Mouse (Mus musculus) hindbrain, embryonic 10.5 days (tissue): Measurements from ENCODE around the gene Slc27a3. TPM values are rescaled to one million over a fixed set of nuclear protein-coding genes. Genes with fewer than 3 reads are reported as not detected.

Source experiments
- DNase-seq: peaks from one replicate; pipeline ENCODE4 v3.0.0-alpha.2; 2017; ENCODE audit warnings: low spot score
- H3K27ac ChIP-seq: fragments of 300-500 bp; sonication (generic); 2 replicates; pipeline ENCODE4 v1.5.1; 2016; ENCODE audit warnings: mild to moderate bottlenecking, moderate library complexity
- H3K27me3 ChIP-seq: fragments of 300-500 bp; sonication (generic); 2 replicates; pipeline ENCODE4 v1.6.1; 2016; ENCODE audit warnings: mild to moderate bottlenecking; ENCODE audit not compliant: poor library complexity, insufficient read depth, severe bottlenecking
- H3K36me3 ChIP-seq: fragments of 300-500 bp; sonication (generic); 2 replicates; pipeline ENCODE4 v1.6.1; 2016; ENCODE audit warnings: mild to moderate bottlenecking, moderate library complexity
- H3K4me1 ChIP-seq: fragments of 300-500 bp; sonication (generic); replicated peaks from 2 replicates; pipeline ENCODE4 v1.6.1; 2016; ENCODE audit warnings: mild to moderate bottlenecking
- H3K4me3 ChIP-seq: fragments of 300-500 bp; sonication (generic); 2 replicates; pipeline ENCODE4 v1.5.1; 2016; ENCODE audit warnings: mild to moderate bottlenecking, moderate library complexity
- H3K9me3 ChIP-seq: fragments of 300-500 bp; sonication (generic); 2 replicates; pipeline ENCODE4 v1.6.1; 2016; ENCODE audit warnings: mild to moderate bottlenecking, moderate library complexity
- WGBS: fragments of 180-500 bp; shearing (Covaris S2); methylation state at CpG from one replicate; pipeline ENCODE4 v1.1.7; 2016; 5-methylcytosine and 5-hydroxymethylcytosine counted together
- polyA plus RNA-seq: library from polyadenylated mRNA; unstranded; fragments of >200 nt; fragmentation: Nextera tagmentation; extraction: Ambion mirVana; gene quantifications from 2 replicates; pipeline ENCODE4 v1.2.1, GENCODE M21; 2016

Slc27a3 gene
- polyA plus RNA-seq: 28.5 and 29.1 TPM in 2 replicates

DNA sequence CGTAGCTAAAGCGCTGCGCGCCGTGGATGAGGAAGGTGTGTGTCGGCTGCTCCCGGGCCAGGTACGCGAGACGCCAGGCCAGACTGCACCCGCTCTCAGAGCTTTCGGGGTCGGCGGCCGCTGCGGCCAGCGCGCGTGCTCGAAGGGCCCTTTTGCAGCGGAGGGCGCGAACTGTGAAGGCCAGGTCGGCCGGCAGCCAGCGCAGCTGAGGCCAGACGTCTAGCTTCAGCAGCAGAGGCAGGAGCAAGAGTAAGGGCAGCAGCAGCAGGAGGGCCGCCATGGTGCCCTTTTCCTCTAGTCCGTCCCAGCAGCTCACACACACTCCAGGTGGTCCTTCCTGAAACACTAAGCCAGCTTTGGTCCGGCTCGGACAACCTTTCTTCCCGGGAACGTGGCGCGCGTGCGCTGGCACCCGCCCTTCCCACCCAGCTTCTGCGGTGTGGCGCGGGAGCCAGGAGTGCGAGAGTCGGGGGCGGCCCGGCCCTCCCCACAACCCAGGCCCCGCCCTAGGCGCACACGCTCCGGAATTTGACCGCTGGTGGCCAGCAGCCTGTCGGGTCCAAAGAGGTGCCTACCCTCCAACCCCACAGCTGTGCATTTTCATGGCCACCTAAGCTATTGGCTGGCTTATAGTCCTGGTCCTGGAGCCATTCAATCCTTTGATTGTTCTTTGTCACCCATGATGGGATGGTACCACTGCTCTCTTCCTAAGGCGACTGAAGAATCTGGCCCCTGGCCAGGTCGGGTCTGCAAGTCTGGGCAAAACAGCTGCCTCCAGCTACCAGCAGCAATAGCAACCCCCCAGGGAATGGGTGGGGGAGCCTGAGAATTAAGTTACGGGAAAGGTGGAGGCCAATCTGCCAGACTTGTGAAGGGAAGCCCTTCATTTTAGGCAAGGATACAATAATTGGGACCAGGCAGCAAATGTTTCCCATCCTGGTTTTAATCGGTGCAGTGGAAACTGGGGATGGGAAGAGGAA, at the start of gene Slc27a3:
TSS of gene Slc27a3 (minus strand) at position 428 of the 980 bp plus-strand sequence.
- no peaks in the 10 kb centered on the region for H3K9me3 ChIP-seq
- H3K36me3 ChIP-seq: peaks cover 76% of the 10 kb centered on the region
- peak; percentile 79 for DNase-seq
- H3K4me1 ChIP-seq: peaks cover 56% of the 10 kb centered on the region
- peak within 1 kb of the TSS; percentile 76 for H3K4me3 ChIP-seq
- H3K27ac ChIP-seq: peak within 1 kb of the TSS; percentile 94
- WGBS: 2% methylated on average over 55 of the region's 55 CpGs
- peaks cover 8% of the 10 kb centered on the region for H3K27me3 ChIP-seq

DNA sequence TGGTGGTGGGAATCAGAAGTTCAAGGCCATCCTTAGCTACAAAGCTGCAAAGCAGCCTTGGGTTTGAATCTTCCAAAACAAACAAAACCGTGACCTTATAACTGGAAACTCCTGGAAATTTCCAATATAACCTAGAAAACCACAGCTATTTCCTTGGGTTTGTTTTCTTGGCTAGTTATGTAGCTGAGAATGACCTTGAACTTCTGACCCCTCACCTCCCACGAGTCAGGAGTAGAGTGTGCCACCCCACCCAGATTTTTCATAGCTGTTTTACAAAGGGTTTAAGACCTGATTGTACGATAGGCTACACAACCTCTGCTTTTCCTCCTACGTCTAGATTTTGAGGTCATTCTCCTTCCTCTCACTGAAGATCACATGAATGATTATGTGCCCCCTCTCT, 47.4 kb upstream of the Slc27a3 start:
- no peak overlapping the region for H3K27ac ChIP-seq
- H3K4me1 ChIP-seq: peaks cover 8% of the 10 kb centered on the region
- 84% methylated on average over 4 of the region's 4 CpGs for WGBS
- DNase-seq: no peak
- no peak overlapping the region for H3K4me3 ChIP-seq
- no peaks in the 10 kb centered on the region for H3K9me3 ChIP-seq
- H3K27me3 ChIP-seq: no peaks in the 10 kb centered on the region
- H3K36me3 ChIP-seq: no peaks in the 10 kb centered on the region

DNA sequence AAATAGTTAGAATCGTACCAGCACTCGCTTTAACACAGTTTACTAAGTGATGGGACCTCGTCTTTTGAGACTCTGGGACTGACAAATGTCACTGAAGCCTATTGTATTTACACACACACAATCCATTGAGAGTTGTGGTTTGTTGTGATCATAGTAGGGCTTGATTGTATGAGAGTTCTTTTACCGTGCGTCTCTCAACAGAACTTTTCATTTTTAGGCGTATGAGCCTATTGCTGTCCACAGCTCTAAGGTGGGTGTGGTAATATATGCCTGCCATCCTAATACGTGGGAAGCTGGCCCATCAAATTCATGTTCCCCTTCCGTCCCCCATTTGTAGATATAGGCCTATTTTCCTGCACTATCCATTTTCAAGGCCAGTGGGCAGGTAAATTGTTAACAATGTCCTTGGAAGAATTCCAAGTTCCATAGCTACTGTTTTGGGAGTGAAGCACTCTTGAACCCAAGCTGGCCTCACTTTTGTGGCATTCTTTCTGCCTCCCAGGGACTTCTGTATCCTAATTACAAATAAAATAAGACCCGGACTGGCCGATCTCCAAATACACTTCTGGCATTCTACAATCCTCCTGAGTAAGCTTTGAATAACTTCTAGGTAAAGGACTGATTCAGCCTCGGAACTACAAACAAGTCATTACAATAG, 44.5 kb upstream of the Slc27a3 start:
- 61% methylated on average over 11 of the region's 11 CpGs for WGBS

DNA sequence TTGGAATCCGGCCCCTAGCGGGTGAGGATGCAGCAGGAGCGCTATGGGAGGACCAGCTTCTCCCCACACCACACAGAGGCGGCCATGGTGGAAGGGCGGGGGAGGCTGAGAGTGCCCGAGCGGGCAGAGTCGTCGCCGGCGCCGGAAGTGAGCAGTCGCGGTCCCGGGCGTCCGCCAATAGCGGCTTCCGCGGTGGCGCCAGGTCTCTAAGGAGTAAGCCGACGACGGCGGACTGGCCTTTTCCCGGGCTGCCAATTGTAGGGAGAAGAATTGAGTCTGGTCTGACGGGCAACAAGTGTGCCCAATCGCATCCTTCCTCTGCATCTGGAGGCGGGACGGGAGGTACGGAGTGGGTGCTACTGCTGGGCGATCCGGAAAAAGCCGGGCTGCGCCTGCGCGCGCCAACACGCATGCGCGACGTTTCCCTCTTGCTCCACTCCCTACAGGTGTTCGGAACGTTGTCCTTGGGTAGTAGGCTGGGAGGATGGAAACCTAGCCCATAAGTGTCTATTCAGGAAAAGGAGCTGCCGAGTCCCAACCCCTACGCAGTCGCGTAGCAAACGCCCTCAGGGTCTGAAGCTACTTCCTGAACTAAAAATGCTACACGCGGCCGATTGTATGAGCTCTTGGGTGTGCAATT, 43.8 kb upstream of the Slc27a3 start, which contains the start of gene Ints3:
TSS of gene Ints3 (minus strand) at position 242 of the 640 bp plus-strand sequence.
- Histone ChIP-seq H3K4me3 (peak within 1 kb of the TSS; percentile 82), H3K27ac (peak within 1 kb of the TSS; percentile 99), H3K9me3 (no peaks in the 10 kb centered on the region), H3K36me3 (peaks cover 18% of the 10 kb centered on the region), H3K27me3 (no peaks in the 10 kb centered on the region), H3K4me1 (peaks cover 34% of the 10 kb centered on the region)
- peak; percentile 99 for DNase-seq
- 1% methylated on average over 52 of the region's 52 CpGs for WGBS

More for the DNA sequence above, 44.5 kb upstream of the Slc27a3 start:
- DNase-seq: no peak
- Histone ChIP-seq H3K27me3 (no peaks in the 10 kb centered on the region), H3K9me3 (no peaks in the 10 kb centered on the region), H3K36me3 (peaks cover 13% of the 10 kb centered on the region), H3K27ac (peak overlapping the region; percentile 99), H3K4me3 (peak overlapping the region; percentile 82), H3K4me1 (peaks cover 31% of the 10 kb centered on the region)

DNA sequence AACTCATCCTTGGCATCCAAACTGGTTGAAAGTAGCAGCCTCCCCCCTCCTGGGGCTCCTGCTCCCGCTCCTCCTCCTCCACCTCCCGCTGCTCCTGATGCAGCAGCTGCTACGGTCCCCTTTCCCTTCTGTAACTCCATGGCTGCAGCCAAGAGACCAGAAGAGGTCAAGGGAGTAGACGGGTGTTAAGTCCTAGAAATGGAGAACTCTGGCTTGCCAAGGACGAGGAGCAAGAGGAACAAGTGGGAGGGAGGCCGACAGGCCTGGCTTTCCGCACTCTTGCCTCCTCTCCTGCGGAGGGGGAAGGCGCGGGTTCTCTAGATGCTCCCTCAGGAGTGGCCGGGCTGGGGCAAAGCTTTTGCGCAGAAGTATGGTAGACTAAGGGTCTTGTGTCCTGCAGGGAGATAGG, 43.1 kb upstream of the Slc27a3 start:
- 0% methylated on average over 12 of the region's 12 CpGs for WGBS
- Histone ChIP-seq H3K9me3 (no peaks in the 10 kb centered on the region), H3K4me1 (peaks cover 41% of the 10 kb centered on the region), H3K27me3 (no peaks in the 10 kb centered on the region), H3K27ac (peak overlapping the region; percentile 99), H3K36me3 (peaks cover 24% of the 10 kb centered on the region), H3K4me3 (peak overlapping the region; percentile 82)
- no peak for DNase-seq

DNA sequence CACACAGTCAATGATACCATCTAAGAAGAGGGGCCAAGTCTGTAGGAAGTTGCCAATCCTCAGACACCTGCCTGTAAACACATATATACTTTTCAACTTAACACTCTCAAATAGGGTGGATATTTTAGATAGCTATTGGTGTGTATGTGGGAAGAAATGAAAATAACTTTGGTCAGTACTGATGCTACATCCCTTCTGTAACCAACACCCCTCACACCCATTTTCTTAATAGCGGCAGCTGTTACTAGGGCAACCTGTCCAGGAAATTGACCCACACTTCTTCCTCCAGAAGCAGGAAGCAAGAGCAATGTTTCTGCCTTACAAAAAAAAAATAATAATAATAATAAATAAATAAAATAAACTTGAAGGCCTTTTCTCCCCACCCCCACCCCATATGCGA, 42.6 kb upstream of the Slc27a3 start:
- H3K27me3 ChIP-seq: no peaks in the 10 kb centered on the region
- H3K4me1 ChIP-seq: peaks cover 45% of the 10 kb centered on the region
- DNase-seq: no peak
- peaks cover 24% of the 10 kb centered on the region for H3K36me3 ChIP-seq
- H3K9me3 ChIP-seq: no peaks in the 10 kb centered on the region
- WGBS: 21% methylated on average over 2 of the region's 2 CpGs
- H3K27ac ChIP-seq: peak overlapping the region; percentile 99
- H3K4me3 ChIP-seq: peak overlapping the region; percentile 82

DNA sequence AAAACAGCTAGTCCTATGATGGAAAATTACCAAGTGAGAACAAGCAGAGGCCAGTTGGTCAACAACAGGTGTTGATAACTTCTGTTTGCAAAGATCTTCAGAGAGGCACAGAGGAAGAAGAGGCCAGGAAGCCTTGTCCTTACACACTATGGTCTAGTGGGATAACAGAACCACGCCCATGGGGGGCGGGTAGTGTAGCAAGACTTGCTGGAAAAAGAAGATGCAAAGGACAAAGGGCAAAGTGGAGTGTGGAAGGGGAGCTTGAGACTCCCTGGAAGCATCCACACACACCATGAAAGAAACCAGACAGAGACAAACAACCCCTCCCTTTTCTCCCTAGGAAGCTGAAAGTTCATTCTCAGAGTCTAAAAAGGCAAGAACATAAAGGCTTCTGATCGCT, 39.8 kb upstream of the Slc27a3 start:
- DNase-seq: no peak
- H3K4me3 ChIP-seq: no peak overlapping the region
- no peak overlapping the region for H3K27ac ChIP-seq
- no peaks in the 10 kb centered on the region for H3K27me3 ChIP-seq
- H3K9me3 ChIP-seq: no peaks in the 10 kb centered on the region
- H3K4me1 ChIP-seq: peaks cover 48% of the 10 kb centered on the region
- H3K36me3 ChIP-seq: peaks cover 43% of the 10 kb centered on the region
- WGBS: 86% methylated on average over 3 of the region's 3 CpGs

DNA sequence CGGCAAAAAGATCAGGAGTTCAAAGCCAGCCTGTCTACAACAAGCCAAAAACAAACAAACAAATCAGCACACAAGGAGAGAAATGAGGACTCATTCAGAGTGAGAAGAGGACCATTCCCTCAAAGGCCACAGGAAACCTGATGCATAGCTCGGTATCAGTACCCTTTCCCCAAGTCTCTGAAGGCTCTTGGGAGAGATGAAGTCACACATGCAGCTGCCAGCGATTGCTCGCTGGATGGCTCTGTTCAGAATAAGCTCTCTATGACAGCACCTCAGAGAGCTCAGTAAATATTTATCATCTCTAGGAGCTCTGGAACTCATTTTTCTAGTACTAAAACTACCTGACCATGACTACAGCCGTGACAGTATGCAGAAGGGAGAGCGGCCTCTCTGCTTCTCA, 38.4 kb upstream of the Slc27a3 start:
- Histone ChIP-seq H3K27ac (no peak overlapping the region), H3K36me3 (peaks cover 54% of the 10 kb centered on the region), H3K27me3 (no peaks in the 10 kb centered on the region), H3K4me1 (peaks cover 44% of the 10 kb centered on the region), H3K4me3 (no peak overlapping the region), H3K9me3 (no peaks in the 10 kb centered on the region)
- no peak for DNase-seq
- 84% methylated on average over 6 of the region's 6 CpGs for WGBS

DNA sequence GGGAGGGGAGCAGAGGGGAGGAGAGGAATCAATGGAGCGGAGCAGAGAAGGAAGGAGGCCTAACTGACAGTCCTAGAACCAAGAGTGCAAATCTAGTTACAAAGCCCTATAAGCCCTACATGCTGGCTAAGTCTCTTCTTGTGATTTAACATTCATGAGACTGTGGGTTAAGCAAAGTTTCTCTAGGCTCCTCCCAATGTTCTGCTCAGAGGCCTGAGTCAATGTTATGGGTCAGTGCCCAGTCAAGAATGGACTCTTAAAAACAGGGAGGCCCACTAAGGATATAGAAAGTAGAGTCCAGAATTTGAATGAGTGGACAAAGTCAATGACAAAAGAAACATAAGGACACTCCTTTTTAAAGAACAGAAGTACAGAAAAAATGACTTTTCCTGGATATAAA, 37.8 kb upstream of the Slc27a3 start:
- peaks cover 60% of the 10 kb centered on the region for H3K36me3 ChIP-seq

DNA sequence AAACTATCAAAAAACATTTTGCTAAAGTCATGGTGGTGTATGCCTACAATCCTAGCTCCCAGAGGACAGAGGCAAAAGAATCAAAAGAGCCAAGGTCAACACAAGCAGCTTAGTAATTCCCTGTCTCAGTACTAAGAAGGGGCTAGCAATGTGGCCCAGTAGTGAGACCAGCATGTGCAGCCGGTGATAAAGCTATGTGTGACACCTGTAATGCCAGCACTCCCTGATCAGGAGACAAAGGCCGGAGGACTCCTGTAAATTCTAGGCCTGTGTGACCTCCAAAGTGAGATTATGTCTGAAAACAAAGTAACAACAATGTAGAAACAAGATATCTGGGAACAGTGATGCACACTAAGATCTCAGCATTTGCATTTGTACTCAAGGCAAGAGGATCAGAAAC, 35.8 kb upstream of the Slc27a3 start:
- H3K9me3 ChIP-seq: no peaks in the 10 kb centered on the region
- H3K27me3 ChIP-seq: no peaks in the 10 kb centered on the region
- H3K4me1 ChIP-seq: peaks cover 25% of the 10 kb centered on the region
- H3K36me3 ChIP-seq: peaks cover 74% of the 10 kb centered on the region
- 92% methylated on average over 2 of the region's 2 CpGs for WGBS
- no peak overlapping the region for H3K27ac ChIP-seq
- H3K4me3 ChIP-seq: no peak overlapping the region
- DNase-seq: no peak

More for the DNA sequence above, 37.8 kb upstream of the Slc27a3 start:
- Histone ChIP-seq H3K4me3 (no peak overlapping the region), H3K9me3 (no peaks in the 10 kb centered on the region), H3K27ac (no peak overlapping the region), H3K27me3 (no peaks in the 10 kb centered on the region), H3K4me1 (peaks cover 44% of the 10 kb centered on the region)
- DNase-seq: no peak
- WGBS: 53% methylated on average over 1 of the region's 1 CpGs

DNA sequence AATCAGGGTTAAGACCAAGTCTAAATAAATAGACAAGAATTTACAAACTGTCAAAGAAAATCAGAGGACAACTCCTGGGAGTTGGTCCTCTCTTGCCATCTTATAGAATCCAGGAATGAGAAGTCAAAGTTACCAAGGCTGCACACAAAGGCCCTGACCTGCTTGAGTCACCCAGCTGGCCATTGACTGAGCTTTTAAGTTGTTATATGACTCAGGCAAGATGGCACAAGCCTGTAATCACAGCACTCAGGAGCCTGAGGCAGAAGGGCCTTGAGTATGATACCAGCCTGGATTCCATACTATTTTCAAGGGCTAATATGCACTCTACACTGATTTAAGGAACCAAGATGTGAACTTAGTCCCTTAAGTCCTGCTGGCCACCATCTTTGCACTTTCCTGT, 33.8 kb upstream of the Slc27a3 start:
- Histone ChIP-seq H3K27me3 (no peaks in the 10 kb centered on the region), H3K36me3 (peaks cover 81% of the 10 kb centered on the region), H3K4me1 (peaks cover 15% of the 10 kb centered on the region), H3K27ac (no peak overlapping the region), H3K4me3 (no peak overlapping the region), H3K9me3 (no peaks in the 10 kb centered on the region)
- no peak for DNase-seq

DNA sequence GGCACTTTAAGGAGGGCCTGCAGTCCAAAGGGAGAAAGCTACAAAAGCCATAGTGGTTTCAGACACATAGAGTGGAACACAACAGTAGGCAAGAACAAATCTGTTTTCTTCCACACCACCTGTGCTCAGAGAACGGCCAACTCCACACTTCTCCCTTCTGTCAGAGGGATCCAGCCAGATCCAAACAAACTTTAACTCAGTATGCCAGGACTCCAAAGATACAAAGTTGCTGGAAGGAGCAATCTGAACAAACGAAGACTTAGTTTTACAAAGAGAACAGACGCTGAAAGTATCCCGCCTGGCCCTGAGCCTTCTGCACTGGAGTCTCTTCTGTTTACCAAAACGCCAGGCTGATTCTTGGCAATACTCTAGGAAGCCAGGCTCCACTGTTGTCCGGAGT, 31.0 kb upstream of the Slc27a3 start:
- no peak for DNase-seq
- H3K4me3 ChIP-seq: no peak overlapping the region
- peaks cover 91% of the 10 kb centered on the region for H3K36me3 ChIP-seq
- 94% methylated on average over 6 of the region's 6 CpGs for WGBS
- H3K27ac ChIP-seq: no peak overlapping the region
- H3K9me3 ChIP-seq: no peaks in the 10 kb centered on the region
- H3K4me1 ChIP-seq: no peaks in the 10 kb centered on the region
- H3K27me3 ChIP-seq: no peaks in the 10 kb centered on the region
